Mouse (Mus musculus) brain, embryonic 14.5 days (tissue): Measurements from ENCODE around the gene Mvk.

Source experiments
- CTCF ChIP-seq: fragments of 200-500 bp; IDR thresholded peaks from 2 replicates; pipeline ENCODE4 v1.5.1; 2012; ENCODE audit warnings: inconsistent platforms, mild to moderate bottlenecking, moderate library complexity, borderline replicate concordance; ENCODE audit not compliant: insufficient read depth, insufficient read length; ENCODE audit errors: extremely low read depth
- POLR2A ChIP-seq: fragments of 200-500 bp; IDR thresholded peaks from 2 replicates; pipeline ENCODE4 v1.6.1; 2012; ENCODE audit warnings: mild to moderate bottlenecking, inconsistent platforms, borderline replicate concordance; ENCODE audit not compliant: poor library complexity, insufficient read depth, insufficient read length, severe bottlenecking; ENCODE audit errors: extremely low read depth

DNA sequence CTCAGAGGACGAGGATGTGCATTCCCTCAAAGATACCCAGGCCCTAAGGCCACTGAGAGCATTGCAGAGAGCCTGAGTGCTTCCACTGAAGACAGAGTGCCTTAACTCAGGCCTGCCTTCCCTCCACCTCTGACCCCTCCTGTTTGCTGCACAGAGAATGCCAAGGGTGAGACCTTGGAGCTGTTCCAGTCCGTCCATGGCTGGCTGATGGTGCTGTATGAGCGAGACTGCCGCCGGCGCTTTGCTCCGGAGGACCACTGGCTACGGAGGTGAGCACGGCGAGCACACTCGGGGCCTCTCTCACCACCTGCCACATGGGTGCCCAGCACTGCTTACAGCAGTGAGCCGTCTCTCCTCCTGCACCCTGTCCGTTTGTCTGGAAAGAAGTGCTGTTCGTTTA lies 37.5 kb upstream of the Mvk start:
- TF ChIP-seq POLR2A = no peak
- TF ChIP-seq CTCF = no peak
